Comparison of ENCODE assay signal across 34 mouse cellular contexts in genomic region chr6:149070592-149071124, GRCm38 (mm10). TPM values are rescaled to one million over a fixed set of nuclear protein-coding genes. Genes with fewer than 3 reads are reported as not detected.
DNase-seq lines count a peak whose midpoint lies in the region; ATAC-seq and TF ChIP-seq lines count a peak whose summit lies in the region.
"Had no signal": no experiment of that assay in that cellular context is flagged by ENCODE, and none has a peak within 500 bp of the region (broad histone marks: within the 10 kb centered on the region; RNA-seq: fewer than 3 reads in every experiment).

No protein-coding gene starts in this region.

- peaks cover 8% of the 10 kb centered on the region for H3K4me1 ChIP-seq in liver, embryonic 13.5 days (replicated peaks)
- H3K4me1 ChIP-seq in liver, embryonic 11.5 days (replicated peaks; ENCODE audit: control insufficient read depth, insufficient read depth, low read length), result no peaks in the 10 kb centered on the region
- H3K4me1 ChIP-seq in liver, embryonic 14.5 days (replicated peaks; ENCODE audit: control insufficient read depth in 2 of 2, insufficient read depth in 2 of 2, low read length in 1 of 2), result no peaks in the 10 kb centered on the region
- H3K4me1 ChIP-seq: limb, embryonic 15.5 days had no signal

- DNase-seq in liver, embryonic 13.5 days, result no peak
- no peak for DNase-seq in liver, embryonic 11.5 days (ENCODE audit: low spot score)
- no peak for DNase-seq in liver, embryonic 14.5 days (ENCODE audit: low read depth in 3 of 3, low spot score in 3 of 3)
- no peak for DNase-seq in lung, adult 18-20 months
- no peak for DNase-seq in kidney, postnatal 36 days
- no peak for DNase-seq in spleen, postnatal 10 days (ENCODE audit: low spot score in 2 of 2)
- DNase-seq: adrenal gland, postnatal 10 days; B cell, adult 2 months; cerebellum, adult 2 months; cerebellum, postnatal 36 days; gastrocnemius, postnatal 25 days; heart, postnatal 36 days; kidney, adult 18-20 months; lung, postnatal 4 days had no signal

- ATAC-seq in liver, embryonic 13.5 days (ENCODE audit: low read depth), result peak; percentile 51; the same call in 1 of the 2 replicates
- ATAC-seq in liver, embryonic 11.5 days (replicated peaks; ENCODE audit: low FRiP score), result no peak
- ATAC-seq in erythroblast, adult 5-6 weeks (replicated peaks; ENCODE audit: low FRiP score, poor library complexity, severe bottlenecking), result 0 out of 2 replicates have a peak, but pooled peaks have one; percentile 39
- ATAC-seq in liver, embryonic 14.5 days (ENCODE audit: insufficient read depth), result peak; percentile 19; the same call in 1 of the 2 replicates
- ATAC-seq: activated CD4-positive, CD25-positive, alpha-beta regulatory T cell, adult 4 months; forebrain, embryonic 14.5 days; hindbrain, embryonic 16.5 days had no signal

- H3K27ac ChIP-seq in liver, embryonic 13.5 days, result no peak overlapping the region
- H3K27ac ChIP-seq in liver, embryonic 11.5 days (ENCODE audit: low read depth, low read length), result no peak overlapping the region
- H3K27ac ChIP-seq in liver, embryonic 14.5 days, result no peak overlapping the region
- H3K27ac ChIP-seq: heart, embryonic 15.5 days; left cerebral cortex, adult 2 months; limb, embryonic 15.5 days; midbrain, embryonic 12.5 days had no signal

- WGBS in liver, embryonic 13.5 days (ENCODE audit: insufficient replicate concordance), result 43% methylated on average over 4 of the region's 4 CpGs
- 77% methylated on average over 4 of the region's 4 CpGs for WGBS in liver, embryonic 11.5 days
- 59% methylated on average over 4 of the region's 4 CpGs for WGBS in liver, embryonic 14.5 days (ENCODE audit: insufficient replicate concordance)

- no peak for TF ChIP-seq EP300 in liver, embryonic 14.5 days (IDR thresholded peaks at IDR 0.05; ENCODE audit: low read depth)

- no peak for TF ChIP-seq CTCF in liver, embryonic 14.5 days (IDR thresholded peaks at IDR 0.05; ENCODE audit: low read depth)

- no peak overlapping the region for H3K9ac ChIP-seq in liver, embryonic 13.5 days
- H3K9ac ChIP-seq in liver, embryonic 11.5 days (ENCODE audit: low read depth, low read length), result no peak overlapping the region
- no peak overlapping the region for H3K9ac ChIP-seq in liver, embryonic 14.5 days (replicated peaks)
- H3K9ac ChIP-seq: heart, embryonic 15.5 days; limb, embryonic 15.5 days; midbrain, embryonic 12.5 days had no signal

- H3K27me3 ChIP-seq in liver, embryonic 13.5 days, result no peaks in the 10 kb centered on the region
- H3K27me3 ChIP-seq in liver, embryonic 11.5 days (replicated peaks; ENCODE audit: control insufficient read depth, insufficient read depth, low read length), result no peaks in the 10 kb centered on the region
- no peaks in the 10 kb centered on the region for H3K27me3 ChIP-seq in liver, embryonic 14.5 days (ENCODE audit: control insufficient read depth, insufficient read depth, low read length)
- H3K27me3 ChIP-seq: CH12.LX; heart, embryonic 15.5 days; limb, embryonic 15.5 days; midbrain, embryonic 12.5 days had no signal

- no peaks in the 10 kb centered on the region for H3K36me3 ChIP-seq in liver, embryonic 13.5 days
- H3K36me3 ChIP-seq in liver, embryonic 11.5 days (ENCODE audit: control insufficient read depth, insufficient read depth, low read length), result peaks cover 2% of the 10 kb centered on the region; the same call in 1 of the 2 replicates
- H3K36me3 ChIP-seq in liver, embryonic 14.5 days (replicated peaks; ENCODE audit: control insufficient read depth, insufficient read depth, low read depth), result no peaks in the 10 kb centered on the region
- H3K36me3 ChIP-seq: heart, embryonic 15.5 days had no signal

- H3K4me2 ChIP-seq in liver, embryonic 13.5 days, result no peak overlapping the region
- no peak overlapping the region for H3K4me2 ChIP-seq in liver, embryonic 11.5 days
- no peak overlapping the region for H3K4me2 ChIP-seq in liver, embryonic 14.5 days (ENCODE audit: low read depth)
- H3K4me2 ChIP-seq: heart, embryonic 15.5 days; limb, embryonic 15.5 days; midbrain, embryonic 12.5 days had no signal

- no peaks in the 10 kb centered on the region for H3K9me3 ChIP-seq in liver, embryonic 13.5 days (replicated peaks)
- no peaks in the 10 kb centered on the region for H3K9me3 ChIP-seq in liver, embryonic 11.5 days (ENCODE audit: control insufficient read depth, low read length)
- no peaks in the 10 kb centered on the region for H3K9me3 ChIP-seq in liver, embryonic 14.5 days (ENCODE audit: control insufficient read depth, low read length)
- H3K9me3 ChIP-seq: heart, embryonic 15.5 days; limb, embryonic 15.5 days; midbrain, embryonic 12.5 days had no signal

- no peak overlapping the region for H3K4me3 ChIP-seq in liver, embryonic 13.5 days (replicated peaks)
- no peak overlapping the region for H3K4me3 ChIP-seq in liver, embryonic 11.5 days (ENCODE audit: low read depth, low read length)
- H3K4me3 ChIP-seq in liver, embryonic 14.5 days (ENCODE audit: insufficient read depth in 1 of 2, low read depth in 2 of 2, low read length in 2 of 2), result no peak overlapping the region
- H3K4me3 ChIP-seq: heart, embryonic 15.5 days; left cerebral cortex, adult 2 months; limb, embryonic 15.5 days; midbrain, embryonic 12.5 days had no signal

RNA-seq across cellular contexts. Expression of gene Dennd5b, which starts 30.8 kb away (rescaled TPM):
- polyA plus RNA-seq in liver, embryonic 13.5 days (2015; fragmentation: Nextera tagmentation; extraction: Ambion mirVana), result 3.8 and 4.3 TPM in 2 replicates
- polyA plus RNA-seq in liver, embryonic 11.5 days (2014; fragmentation: Nextera tagmentation; extraction: Ambion mirVana), result 11.0 and 11.3 TPM in 2 replicates
- total RNA-seq in erythroblast, adult 5-6 weeks (2015; ENCODE audit: low replicate concordance), result not detected in 2 replicates
- total RNA-seq in erythroblast, adult 5-6 weeks (2017; ENCODE audit: low replicate concordance), result 0.42 and 0.68 TPM in 2 replicates
- polyA plus RNA-seq in liver, embryonic 14.5 days (2012; rRNA removed), result 1.8 and 2.3 TPM in 2 replicates
- polyA plus RNA-seq in liver, embryonic 14.5 days (2014; fragmentation: Nextera tagmentation; extraction: Ambion mirVana), result 3.1 and 3.3 TPM in 2 replicates

RNA-seq across cellular contexts. Expression of gene Gm10203, which starts 59.3 kb away (rescaled TPM):
- not detected in 2 replicates for polyA plus RNA-seq in liver, embryonic 13.5 days (2015; fragmentation: Nextera tagmentation; extraction: Ambion mirVana)
- not detected in 2 replicates for polyA plus RNA-seq in liver, embryonic 11.5 days (2014; fragmentation: Nextera tagmentation; extraction: Ambion mirVana)
- total RNA-seq in erythroblast, adult 5-6 weeks (2015; ENCODE audit: low replicate concordance), result not detected in 2 replicates
- not detected in 2 replicates for total RNA-seq in erythroblast, adult 5-6 weeks (2017; ENCODE audit: low replicate concordance)
- polyA plus RNA-seq in liver, embryonic 14.5 days (2012; rRNA removed), result not detected in 2 replicates
- not detected in 2 replicates for polyA plus RNA-seq in liver, embryonic 14.5 days (2014; fragmentation: Nextera tagmentation; extraction: Ambion mirVana)
- total RNA-seq: adrenal gland, postnatal 10 days; CH12.LX; gastrocnemius, postnatal 25 days; heart, adult 8-10 months; heart, postnatal 36 days; layer of hippocampus, postnatal 10 days; left cerebral cortex, adult 2 months; left cerebral cortex, postnatal 36 days; MEL; monocyte, adult 5-6 weeks; neutrophil, adult 5-6 weeks had no signal
- polyA plus RNA-seq: activated CD4-positive, CD25-positive, alpha-beta regulatory T cell, adult 4 months; cerebellum, adult 2 months; embryonic facial prominence, embryonic 14.5 days; forebrain, embryonic 14.5 days; heart, embryonic 15.5 days; hindbrain, embryonic 16.5 days; kidney, embryonic 16.5 days; large intestine, adult 2 months; limb, embryonic 15.5 days; lung, embryonic 16.5 days; midbrain, embryonic 12.5 days; thymus, postnatal 0 days had no signal
